In genomic region chr8:49901601-49902000, GRCm38 (mm10) we compare ENCODE assay signal across 12 mouse cellular contexts.
DNase-seq lines count a peak whose midpoint lies in the region; ATAC-seq lines count a peak whose summit lies in the region.
"Had no signal": no experiment of that assay in that cellular context is flagged by ENCODE, and none has a peak within 500 bp of the region (broad histone marks: within the 10 kb centered on the region; RNA-seq: fewer than 3 reads in every experiment).

No protein-coding gene starts in this region.

- H3K27me3 ChIP-seq in forebrain, embryonic 12.5 days, result no peaks in the 10 kb centered on the region
- no peaks in the 10 kb centered on the region for H3K27me3 ChIP-seq in neural tube, embryonic 11.5 days (ENCODE audit: control insufficient read depth, insufficient read depth, low read length)
- H3K27me3 ChIP-seq: heart, embryonic 15.5 days had no signal

- no peak for ATAC-seq in forebrain, embryonic 12.5 days (ENCODE audit: low FRiP score)
- peak; percentile 62 for ATAC-seq in neural tube, embryonic 11.5 days (ENCODE audit: insufficient read depth, low FRiP score, low TSS enrichment)

- intact Hi-C loops in gastrocnemius, postnatal 14 days (cut with DNase I; ENCODE audit: low total_unique reads), result no loop called here

- 7% methylated on average over 9 of the region's 9 CpGs for WGBS in forebrain, embryonic 12.5 days
- 17% methylated on average over 9 of the region's 9 CpGs for WGBS in neural tube, embryonic 11.5 days

- H3K9me3 ChIP-seq in forebrain, embryonic 12.5 days, result no peaks in the 10 kb centered on the region
- H3K9me3 ChIP-seq in neural tube, embryonic 11.5 days (ENCODE audit: control insufficient read depth, low read length), result no peaks in the 10 kb centered on the region
- H3K9me3 ChIP-seq: heart, embryonic 15.5 days had no signal

- DNase-seq in gastrocnemius, postnatal 14 days, result peak; percentile 6
- DNase-seq in gastrocnemius, postnatal 4 days (ENCODE audit: low spot score in 2 of 2), result no peak
- DNase-seq in kidney, postnatal 25 days, result peak; percentile 27 to 47
- peak; percentile 69 for DNase-seq in neural tube, embryonic 11.5 days (ENCODE audit: low spot score)
- no peak for DNase-seq in cerebellum, adult 18-20 months
- no peak for DNase-seq in layer of hippocampus, postnatal 25 days (ENCODE audit: extremely low spot score in 1 of 2, low spot score in 1 of 2)
- no peak for DNase-seq in testis, postnatal 14 days (ENCODE audit: low spot score)
- DNase-seq: right cerebral cortex, postnatal 14 days; thymus, adult 2 months had no signal

- peaks cover 9% of the 10 kb centered on the region for H3K4me1 ChIP-seq in forebrain, embryonic 12.5 days
- no peaks in the 10 kb centered on the region; the same call in 1 of the 2 replicates for H3K4me1 ChIP-seq in neural tube, embryonic 11.5 days (ENCODE audit: control insufficient read depth, insufficient read depth, low read length)
- H3K4me1 ChIP-seq: heart, embryonic 15.5 days had no signal

- no peak overlapping the region for H3K4me3 ChIP-seq in forebrain, embryonic 12.5 days (replicated peaks)
- H3K4me3 ChIP-seq in neural tube, embryonic 11.5 days (ENCODE audit: low read depth, low read length), result no peak overlapping the region
- H3K4me3 ChIP-seq: erythroblast, embryonic 14.5 days; heart, embryonic 15.5 days had no signal

- no peaks in the 10 kb centered on the region for H3K36me3 ChIP-seq in forebrain, embryonic 12.5 days (replicated peaks)
- H3K36me3 ChIP-seq in neural tube, embryonic 11.5 days (ENCODE audit: control insufficient read depth, insufficient read depth, low read length), result no peaks in the 10 kb centered on the region
- H3K36me3 ChIP-seq: heart, embryonic 15.5 days had no signal

- peak overlapping the region; percentile 21; the same call in 1 of the 2 replicates for H3K4me2 ChIP-seq in forebrain, embryonic 12.5 days
- 0 out of 2 replicates have a peak overlapping the region, but pooled peaks have one; percentile 6 for H3K4me2 ChIP-seq in neural tube, embryonic 11.5 days (ENCODE audit: low read depth)
- H3K4me2 ChIP-seq: heart, embryonic 15.5 days had no signal

- no peak overlapping the region for H3K9ac ChIP-seq in forebrain, embryonic 12.5 days
- no peak overlapping the region for H3K9ac ChIP-seq in neural tube, embryonic 11.5 days (ENCODE audit: low read length)
- H3K9ac ChIP-seq: heart, embryonic 15.5 days had no signal

- no peak overlapping the region for H3K27ac ChIP-seq in forebrain, embryonic 12.5 days
- no peak overlapping the region for H3K27ac ChIP-seq in neural tube, embryonic 11.5 days (ENCODE audit: low read depth, low read length)
- H3K27ac ChIP-seq: heart, embryonic 15.5 days had no signal

Comparison
In these comparisons a context has a peak if more than half of its experiments do, and no peak if none do; other contexts are left out.
1. DNase-seq: peak in gastrocnemius, postnatal 14 days (single experiment), kidney, postnatal 25 days (2 of 2) and neural tube, embryonic 11.5 days (single experiment); none in gastrocnemius, postnatal 4 days (0 of 2), cerebellum, adult 18-20 months (0 of 2), layer of hippocampus, postnatal 25 days (0 of 2) and testis, postnatal 14 days (single experiment).